Mouse (Mus musculus) left cerebral cortex, postnatal 14 days (tissue): Measurements from ENCODE around the gene Cited4. TPM values are rescaled to one million over a fixed set of nuclear protein-coding genes. Genes with fewer than 3 reads are reported as not detected.

ENCODE experiments used
- total RNA-seq, 2 experiments: library from RNA; stranded (reverse); gene quantifications; 2 replicates each; pipeline ENCODE4 v1.2.3; 2021

Cited4 gene
- total RNA-seq, 2 experiments from 2014 or later, result 21.0 to 22.6 TPM

Other genes starting within 250 kb of the Cited4 start
- gene Slfnl1, start 134.3 kb upstream of the Cited4 start, total RNA-seq, result under 1 TPM; 0.19 to 0.33 TPM
- 10 to 100 TPM; 52.3 to 53.6 TPM for gene Ctps, start 96.3 kb upstream of the Cited4 start, total RNA-seq
- not detected for gene Gm8439, start 77.8 kb upstream of the Cited4 start, total RNA-seq
- gene Kcnq4, start 82.0 kb downstream of the Cited4 start, total RNA-seq, result 1 to 10 TPM; 8.5 to 9.0 TPM
- gene Nfyc, start 165.0 kb downstream of the Cited4 start, total RNA-seq, result 10 to 100 TPM; 48.3 to 50.1 TPM
- 10 to 100 TPM; 40.9 to 49.1 TPM for gene Rims3, start 188.2 kb downstream of the Cited4 start, total RNA-seq